Mouse (Mus musculus) spleen, postnatal 10 days (tissue): Measurements from ENCODE around the gene Fbxl17.
A peak's percentile ranks its signal among the peaks of the same experiment; 100 is the strongest.

Source experiments
- DNase-seq, 2 experiments: peaks; one replicate each; pipeline ENCODE4 v3.0.0; 2021 to 2022; ENCODE audit warnings: low spot score in 2 of 2

Fbxl17 gene

DNA sequence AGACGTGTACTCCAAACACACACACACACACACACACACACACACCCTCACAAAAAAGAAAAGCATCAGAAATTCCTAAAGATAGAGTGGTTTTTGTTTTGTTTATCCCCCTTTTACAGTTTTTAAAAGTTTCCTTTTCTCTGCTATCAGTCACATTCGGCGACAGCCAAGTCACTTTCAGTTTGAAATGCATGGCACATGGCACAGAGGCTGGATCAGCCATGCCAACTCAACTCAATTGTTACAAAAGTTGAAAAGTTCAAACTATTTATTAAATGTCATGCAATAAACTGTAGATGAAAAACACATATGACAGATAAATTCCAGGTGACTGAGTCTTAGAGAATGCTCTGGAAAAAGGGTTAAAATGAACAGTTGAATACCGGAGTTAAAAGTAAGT is 287.8 kb downstream of the Fbxl17 start:
- no peak for DNase-seq

DNA sequence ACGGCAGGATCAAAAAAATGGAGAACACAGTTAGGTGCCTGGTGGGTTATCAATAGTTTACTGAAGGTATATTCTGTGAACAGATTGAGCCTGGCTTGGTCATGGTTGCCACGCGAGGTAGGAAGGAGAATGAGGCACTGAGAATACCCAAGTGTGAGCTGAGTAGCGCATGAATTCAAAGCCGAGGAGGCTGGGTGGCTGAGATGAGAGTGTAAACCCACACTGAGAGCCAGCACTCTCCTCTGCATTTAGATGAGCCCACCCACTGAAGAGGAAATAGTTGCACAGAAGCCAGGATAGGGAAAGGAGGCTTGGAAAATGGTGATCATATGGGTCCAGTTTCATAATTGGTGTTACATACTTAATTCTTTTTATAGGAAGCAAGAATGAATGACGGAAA is 290.7 kb downstream of the Fbxl17 start:
- no peak for DNase-seq

DNA sequence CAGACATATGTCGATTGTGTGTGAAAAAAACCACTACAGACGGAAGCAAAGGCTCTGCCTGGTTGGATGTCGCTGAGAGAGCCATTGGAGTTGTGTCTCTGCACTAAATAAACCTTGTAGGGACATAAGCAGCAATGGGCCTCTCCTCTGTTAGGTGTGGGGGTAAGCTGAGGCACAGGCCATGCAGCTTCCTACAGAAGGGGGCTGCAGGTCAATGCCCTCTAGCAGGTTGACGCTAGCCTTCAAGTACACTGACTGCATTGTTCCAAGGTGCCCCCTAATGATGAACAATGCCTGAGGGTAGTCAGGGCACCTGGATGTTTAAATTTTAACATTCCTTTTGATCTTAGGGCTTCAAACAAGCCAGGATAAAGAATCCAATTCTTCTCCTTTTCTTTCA is 291.5 kb downstream of the Fbxl17 start:
- no peak for DNase-seq

DNA sequence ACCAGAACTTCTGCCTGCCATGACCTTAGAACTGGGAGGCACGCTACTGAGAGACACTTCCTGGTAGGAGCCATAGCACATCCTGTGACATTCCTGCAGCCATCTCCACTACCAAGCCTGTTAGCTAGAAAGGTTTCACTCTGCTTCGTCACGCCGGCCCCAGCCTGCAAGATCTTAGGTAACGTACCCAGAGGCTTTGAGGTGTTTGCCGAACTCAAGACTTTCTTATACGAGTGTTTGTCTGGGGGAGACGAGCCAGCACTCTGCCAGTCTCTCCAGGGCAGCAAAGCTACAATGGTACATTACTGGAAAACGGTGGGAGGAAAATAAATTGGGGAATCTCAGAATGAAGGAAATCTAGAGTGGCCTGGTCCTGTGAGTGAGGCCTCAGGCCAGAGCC is 292.1 kb downstream of the Fbxl17 start:
- no peak for DNase-seq

DNA sequence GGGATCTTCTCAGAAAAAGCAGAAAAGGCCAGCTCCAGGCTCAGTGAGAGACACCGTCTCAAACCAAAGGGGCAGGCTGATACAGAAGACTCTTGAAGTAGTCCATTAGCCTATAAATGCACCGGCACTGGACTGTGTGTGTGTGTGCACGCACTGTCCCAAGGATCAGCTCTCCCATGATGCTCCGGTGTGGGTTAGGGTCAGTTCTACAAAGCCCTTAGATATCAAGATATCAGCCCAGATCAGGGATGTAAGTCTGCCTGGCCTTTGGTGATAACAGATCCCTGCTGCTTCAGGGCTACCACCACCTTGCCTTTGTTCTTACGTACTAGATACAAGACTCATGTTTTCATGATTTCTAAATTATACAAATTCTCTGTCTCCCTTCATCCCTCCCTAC is 294.5 kb downstream of the Fbxl17 start:
- DNase-seq: no peak

DNA sequence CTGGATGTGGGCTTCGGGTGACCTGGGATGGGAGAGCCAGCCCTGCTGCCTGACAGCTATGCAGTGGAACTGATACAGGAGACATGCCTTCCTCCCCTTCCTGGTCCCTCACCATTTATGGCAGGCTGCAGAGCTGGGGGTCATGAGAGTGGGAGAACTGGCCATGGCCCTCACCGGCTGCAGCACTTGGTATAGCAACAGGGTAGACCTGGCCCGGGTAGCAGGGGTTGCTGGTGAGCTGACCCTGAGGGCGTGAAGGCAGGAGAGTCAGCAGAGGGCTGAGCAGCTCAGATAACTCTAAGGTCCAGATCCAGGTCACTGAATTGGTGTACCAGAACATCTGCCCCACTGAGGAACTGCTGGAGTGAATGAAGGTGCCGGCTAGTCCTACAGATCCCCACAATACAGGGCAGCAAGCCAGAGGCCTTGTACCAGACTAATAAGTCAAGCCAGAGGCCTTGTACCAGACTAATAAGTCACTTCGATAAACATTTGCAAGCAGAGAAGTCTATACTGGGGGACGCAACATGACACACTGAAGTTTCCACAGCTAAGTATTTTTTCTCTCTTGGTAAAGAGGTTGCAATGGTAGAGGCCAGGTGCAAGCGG is 296.1 kb downstream of the Fbxl17 start:
- no peak for DNase-seq

DNA sequence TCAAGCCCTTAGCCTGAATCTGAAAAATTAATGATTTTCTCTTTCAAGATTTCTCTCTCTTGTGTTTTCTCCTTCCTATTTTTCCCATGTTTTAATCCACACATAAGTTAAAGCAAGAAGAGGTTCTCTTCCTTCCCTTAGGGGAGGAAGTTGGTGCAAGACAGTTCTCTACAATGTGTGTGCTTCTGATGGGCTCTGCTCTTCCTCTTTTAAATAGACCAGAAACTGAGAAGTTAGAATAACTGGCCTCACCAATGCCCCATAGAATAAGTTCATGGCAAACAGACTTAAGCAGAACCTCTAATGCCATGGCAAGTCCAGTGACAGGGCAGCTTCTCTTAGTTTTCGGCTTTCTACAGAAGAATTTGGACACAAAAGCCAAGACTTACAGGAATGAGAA is 301.1 kb downstream of the Fbxl17 start:
- DNase-seq: no peak

DNA sequence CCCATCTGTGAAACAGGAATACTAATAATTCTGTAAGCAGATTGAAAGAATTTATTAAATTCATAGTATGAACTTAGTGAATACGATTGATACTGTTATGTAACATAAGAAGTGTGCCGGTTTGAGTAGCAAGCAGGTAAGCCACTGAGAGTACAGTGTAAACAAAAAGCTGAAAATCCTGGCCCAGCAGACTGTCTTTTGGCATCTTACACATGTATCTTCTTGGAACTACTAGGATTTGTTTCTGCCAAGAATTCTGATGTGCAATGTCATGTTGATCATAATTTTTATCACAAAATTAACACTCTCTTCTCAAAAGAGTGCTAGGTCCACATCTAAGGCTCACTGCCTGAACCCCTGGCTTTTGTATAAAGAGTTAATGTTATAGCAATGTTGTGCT is 304.3 kb downstream of the Fbxl17 start:
- DNase-seq: no peak

DNA sequence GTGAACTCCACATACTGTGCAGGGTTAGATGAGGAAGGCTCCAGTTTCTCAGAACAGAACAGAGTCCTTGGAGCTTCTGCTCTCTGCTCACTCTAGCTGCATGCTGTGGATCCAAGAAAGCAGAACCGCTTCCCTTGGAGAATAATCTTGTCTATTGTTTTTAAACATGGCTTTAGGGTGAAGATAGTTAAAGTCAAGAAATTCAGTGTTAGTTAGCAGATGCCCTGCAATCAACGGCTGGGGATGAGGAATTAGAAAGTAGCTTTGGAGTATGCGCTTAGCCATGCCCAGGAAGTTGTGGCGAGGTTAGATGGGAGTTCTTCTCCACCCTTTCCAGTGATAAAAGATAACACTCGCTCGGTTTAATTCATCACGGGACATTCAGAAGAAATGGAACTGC is 306.6 kb downstream of the Fbxl17 start:
- no peak for DNase-seq

DNA sequence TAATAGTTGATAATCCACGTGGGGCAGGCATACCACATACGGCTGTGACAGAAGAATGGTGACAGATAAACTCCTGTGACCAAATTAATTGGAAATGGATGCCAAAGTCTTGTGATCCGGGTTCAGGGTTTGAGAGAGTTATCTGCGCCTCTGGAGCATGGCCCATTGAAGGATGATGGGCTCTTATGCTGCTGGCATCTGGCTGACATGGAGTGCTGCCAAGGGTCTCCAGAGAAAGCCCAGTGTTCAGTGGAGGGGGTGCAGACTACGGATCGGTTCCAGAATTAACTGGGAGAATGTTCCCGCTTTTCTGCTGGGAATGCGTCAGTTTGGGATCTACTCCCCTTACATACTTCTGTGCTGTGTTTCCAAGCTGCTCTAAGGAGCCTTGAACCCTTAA is 308.5 kb downstream of the Fbxl17 start:
- DNase-seq: no peak

DNA sequence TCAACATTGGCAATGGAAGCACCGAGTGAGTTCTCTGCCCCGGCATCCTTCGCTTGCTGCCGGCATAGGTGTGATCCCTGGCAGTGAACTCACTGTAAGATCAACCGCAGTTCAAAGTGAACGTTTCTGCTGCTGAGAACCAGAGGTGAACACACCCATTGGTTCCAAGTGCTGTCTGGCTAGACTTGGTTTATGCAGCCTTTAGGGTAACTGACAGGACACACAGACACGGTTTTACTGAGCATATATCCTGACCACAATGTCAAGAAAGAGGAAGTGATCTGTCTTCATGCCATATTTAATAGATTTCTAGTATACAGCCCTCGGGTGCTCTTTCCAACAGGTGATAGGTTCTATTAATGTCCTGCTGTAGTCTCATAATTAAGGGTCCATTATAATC is 310.5 kb downstream of the Fbxl17 start:
- peak in 1 of 2 experiments; percentile 28 for DNase-seq

DNA sequence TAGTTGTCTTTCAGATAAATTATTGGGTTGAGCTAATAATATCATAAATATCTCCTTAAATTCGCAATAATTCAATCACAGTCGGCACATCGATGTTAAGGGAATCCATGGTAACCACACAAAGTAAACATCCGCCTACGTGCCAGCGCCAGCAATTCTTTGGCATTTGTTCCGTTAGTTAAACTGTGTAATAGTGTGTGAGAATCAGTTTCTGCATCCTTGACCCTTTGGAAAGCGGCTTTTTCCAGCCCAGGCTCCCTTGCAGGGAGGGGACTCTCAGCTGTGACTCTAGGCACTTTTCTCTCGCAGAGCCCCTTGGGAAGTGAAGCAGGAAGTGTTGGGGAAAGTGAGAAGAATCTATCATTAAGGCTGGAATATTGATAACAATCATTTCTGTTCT is 314.3 kb downstream of the Fbxl17 start:
- DNase-seq: no peak

DNA sequence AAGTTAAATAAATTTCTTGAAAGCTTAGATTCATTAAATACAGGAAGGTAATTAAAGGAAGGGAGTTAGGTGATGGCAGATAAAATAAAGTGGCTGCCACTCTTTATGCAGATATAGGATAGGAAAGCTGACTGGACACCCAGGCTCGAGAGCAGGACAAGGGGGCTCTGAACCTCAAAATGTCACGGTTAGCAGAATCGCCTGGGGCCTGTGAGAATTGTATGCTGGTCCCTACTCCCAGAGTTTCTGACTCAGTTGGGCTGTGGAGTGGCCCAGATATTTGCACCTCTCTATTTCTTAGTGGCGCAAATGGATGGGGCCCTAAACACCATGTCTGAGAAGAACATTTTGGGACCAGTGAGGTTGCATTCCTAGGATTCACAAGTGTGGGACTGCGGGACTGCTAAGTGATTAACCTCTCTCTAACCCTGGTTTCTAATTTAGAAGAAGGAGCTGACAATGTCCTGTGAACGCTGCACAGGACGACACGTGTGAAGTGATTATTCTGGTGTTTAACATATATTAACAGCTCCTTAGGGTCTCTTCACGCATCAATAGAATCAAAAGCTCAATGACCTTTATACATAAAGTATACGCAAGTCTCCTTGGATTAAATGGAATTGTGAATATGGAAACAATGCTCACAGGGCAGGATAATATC is 314.8 kb downstream of the Fbxl17 start:
- DNase-seq: no peak

DNA sequence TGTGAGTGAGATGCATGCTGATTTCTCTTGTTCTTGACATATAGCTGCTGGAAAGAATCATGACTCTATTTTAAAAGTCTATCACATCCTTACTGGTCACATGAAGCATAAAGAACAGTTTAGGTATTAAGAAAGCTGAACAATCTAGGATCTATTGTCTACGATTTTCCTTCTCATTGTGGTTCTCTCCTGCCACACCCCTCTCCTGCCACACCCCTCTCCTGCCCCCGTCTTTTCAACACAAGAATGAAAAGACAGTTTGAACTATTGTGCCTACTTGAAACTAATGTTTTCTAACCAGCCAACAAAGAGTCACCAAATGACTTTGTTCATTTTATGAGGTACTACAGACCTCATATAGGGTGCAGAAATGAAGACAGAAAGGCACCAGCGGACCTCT is 316.4 kb downstream of the Fbxl17 start:
- DNase-seq: no peak

DNA sequence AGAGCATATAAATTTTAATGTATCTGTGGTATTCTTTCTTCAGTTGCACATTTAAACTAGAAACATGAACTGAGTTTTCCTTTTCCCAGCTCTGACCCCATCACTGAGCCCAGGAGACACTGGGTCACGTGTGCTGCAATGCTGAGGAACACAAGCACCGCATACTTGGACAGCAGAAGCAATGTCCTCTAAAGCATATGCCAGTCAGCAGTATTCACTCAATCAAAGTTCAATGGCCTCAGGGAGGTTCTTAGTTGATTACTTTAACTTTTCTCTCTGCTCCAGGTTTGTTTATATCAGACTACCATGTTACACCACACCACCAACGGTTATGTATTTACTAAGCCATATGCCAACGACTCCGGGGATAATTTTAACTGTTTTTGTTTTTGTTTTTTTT is 318.2 kb downstream of the Fbxl17 start:
- no peak for DNase-seq

DNA sequence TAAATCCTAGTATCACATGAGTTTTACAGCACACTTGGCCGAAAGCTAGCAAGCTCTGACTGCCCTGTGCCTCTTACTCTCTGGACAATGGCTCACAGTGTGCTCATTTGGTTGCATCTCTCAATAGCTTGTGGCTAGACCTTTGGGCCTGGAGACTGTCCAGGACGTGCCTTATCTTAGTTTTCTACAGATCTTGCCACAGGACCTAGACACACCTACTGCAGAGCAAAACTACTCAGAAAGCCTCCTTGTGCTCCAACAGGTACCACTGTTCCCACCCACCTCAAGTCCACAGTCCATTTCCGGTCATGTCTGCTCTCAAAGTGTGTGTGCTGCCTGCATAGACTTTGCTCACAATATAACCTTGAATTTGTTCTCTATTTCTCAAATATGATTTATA is 319.8 kb downstream of the Fbxl17 start:
- no peak for DNase-seq

DNA sequence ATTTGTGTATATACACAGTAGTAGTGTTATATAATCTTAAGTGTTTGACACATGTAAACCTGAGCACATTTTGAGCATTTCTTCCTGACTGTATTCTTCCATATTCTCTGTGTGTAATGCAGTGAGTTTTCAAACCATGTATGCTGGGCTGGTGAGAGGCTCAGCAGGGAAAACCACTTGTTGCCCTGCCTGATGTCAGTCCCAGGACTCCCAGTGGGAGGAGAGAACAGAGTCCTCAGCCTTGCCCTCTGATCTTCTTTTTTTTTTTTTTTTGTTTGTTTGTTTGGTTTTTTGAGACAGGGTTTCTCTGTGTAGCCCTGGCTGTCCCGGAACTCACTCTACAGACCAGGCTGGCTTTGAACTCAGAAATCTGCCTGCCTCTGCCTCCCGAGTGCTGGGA is 321.5 kb downstream of the Fbxl17 start:
- DNase-seq: no peak

DNA sequence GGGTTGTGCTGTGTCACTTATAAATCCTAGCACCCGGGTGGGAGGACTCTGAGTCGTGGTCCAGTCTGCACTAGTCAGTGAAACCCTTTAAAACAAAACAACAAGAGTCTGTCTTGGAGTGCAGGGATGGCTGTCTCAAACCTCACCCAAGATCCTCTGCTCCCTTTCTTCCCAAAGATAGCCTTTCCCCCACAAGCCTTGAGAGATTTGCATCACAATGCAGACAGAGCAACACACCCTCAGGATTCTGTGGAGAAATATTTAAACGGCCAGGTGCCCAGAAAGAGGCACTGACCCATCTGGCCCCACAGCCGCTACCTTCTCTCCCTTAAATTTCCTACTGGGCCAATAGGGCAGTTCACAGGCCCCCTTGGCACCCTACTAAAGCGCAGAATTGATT is 323.4 kb downstream of the Fbxl17 start:
- no peak for DNase-seq

DNA sequence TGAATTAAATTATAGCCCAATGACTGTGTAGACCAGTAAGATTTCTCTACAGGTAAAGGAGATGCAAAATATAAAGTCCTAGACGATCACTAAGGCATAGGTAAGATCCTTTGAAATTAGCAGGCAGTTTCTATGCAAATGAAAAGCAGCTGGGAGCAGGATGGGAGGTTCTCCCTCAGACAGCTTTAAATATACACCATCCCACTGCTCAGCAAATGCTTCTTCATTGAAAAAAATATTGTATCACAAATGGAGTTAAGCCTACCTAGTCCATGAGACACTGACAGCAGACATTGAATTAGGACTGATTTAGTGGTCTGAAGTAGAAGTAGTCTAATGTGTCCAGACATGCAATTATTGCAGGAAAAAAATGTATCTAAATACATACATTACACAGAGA is 327.1 kb downstream of the Fbxl17 start:
- DNase-seq: no peak

DNA sequence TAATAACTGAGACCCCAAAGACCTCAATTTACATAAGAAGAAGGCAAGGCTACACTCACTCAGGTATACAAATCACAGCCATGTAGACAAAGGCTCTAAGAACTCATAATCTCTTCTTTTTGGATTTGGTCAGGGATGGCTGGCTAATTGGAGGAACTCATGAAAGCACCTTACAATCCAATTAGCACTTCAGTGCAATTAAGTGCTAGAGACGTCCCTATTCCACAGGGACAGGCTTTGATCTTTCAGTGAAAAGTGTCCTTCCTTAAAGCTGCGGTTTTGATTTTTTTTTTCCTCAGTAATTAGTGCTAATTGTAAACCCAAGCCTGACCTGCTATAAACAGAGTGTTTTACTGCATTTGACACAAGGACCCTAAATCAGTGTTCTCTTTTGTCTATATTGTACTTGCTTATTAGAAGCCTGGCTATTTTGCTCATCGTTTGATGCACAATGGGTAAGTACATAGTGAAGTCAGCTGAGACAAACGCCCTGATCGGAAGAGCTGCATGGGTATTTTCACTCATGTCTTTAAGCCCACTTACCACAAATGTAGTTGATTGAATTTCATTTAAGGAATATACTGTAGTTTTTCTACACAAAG is 327.8 kb downstream of the Fbxl17 start:
- no peak for DNase-seq

DNA sequence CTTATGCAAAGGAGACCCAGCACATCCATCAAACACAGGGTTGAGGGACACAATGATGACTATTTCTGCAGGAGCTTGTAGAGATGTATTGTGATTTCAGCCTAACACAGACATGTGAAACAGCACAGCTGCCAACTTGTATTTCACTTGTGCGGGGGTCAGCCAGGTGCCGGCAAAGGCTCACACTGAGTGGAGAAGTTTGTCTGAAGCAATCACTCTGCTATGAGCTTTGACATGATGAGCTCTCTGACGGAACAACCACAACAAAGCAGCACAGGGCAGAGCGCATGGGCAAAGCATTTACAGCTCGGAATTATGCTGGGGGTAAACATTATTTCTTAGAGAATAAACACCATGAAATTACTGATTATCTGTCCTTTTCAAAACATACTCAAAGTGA is 328.6 kb downstream of the Fbxl17 start:
- DNase-seq: no peak

DNA sequence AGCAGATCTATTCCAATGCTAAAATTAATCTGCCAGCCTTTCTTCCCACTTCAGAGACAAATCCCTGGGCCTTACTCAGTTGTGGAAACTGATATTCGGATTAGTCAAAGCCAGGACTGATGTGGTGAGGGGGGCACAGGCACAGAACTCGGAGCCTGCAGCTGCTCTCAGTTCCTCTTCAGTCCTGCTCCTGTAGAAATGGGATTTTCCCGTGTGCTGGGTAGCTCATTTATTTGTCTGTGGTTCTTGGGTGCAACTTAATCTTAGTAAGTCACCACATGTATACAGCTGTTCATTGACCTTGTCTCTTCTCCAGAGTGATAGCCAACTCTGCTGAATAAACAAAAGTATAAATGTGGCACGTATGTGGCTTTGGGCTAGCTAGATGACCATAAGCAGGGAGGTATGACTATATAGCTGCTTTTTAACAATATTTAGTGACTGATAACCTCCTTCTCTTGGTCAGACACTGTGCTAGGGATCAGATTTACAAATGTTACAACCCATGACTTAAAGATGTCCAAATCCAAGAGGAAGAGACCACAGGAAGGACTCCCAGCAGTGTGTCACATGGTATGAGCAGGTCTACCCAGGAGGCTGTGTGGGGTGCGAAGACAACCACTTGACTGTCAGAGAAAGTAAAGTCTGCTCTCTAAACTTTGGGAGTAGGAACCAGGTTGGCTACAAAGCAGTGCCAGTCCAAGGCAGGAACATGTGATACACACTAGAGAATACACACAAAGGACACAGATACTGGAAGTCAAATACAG is 331.6 kb downstream of the Fbxl17 start:
- no peak for DNase-seq

DNA sequence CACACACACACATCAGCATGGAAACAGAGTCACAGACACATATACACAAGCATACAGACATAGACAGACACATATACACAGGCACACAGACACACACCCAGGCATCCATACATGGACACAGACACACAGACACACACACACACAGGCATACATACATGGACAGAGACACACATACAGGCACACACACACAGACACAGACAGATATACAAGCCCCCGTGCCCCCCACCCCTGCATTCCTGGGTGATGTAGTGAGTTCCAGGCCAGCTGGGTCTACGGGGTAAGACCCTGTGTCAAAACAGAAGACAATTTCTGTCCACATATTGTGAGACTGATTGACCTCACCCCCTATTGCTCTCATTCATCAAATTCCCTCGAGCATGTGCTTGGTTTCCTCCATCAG is 332.6 kb downstream of the Fbxl17 start:
- DNase-seq: no peak
